Mouse (Mus musculus): ENCODE data around the gene Inava. TPM values are rescaled to one million over a fixed set of nuclear protein-coding genes. Genes with fewer than 3 reads are reported as not detected.

The Inava gene
- polyA plus RNA-seq (2014; fragmentation: Nextera tagmentation; extraction: Ambion mirVana) = 15.7 and 20.4 TPM in 2 replicates

GRCm38 (mm10) chr1:136233892-136234594 lies at the start of gene Inava:
TSS of gene Inava (minus strand) at chr1:136234264.
- Histone ChIP-seq H3K9ac (replicated peaks; ENCODE audit: low read length) (peak within 1 kb of the TSS; percentile 70), H3K27me3 (ENCODE audit: control insufficient read depth, insufficient read depth, low read length) (no peaks in the 10 kb centered on the region), H3K4me1 (ENCODE audit: control insufficient read depth, insufficient read depth, low read length) (peaks cover 9% of the 10 kb centered on the region), H3K27ac (replicated peaks; ENCODE audit: low read depth, low read length) (peak within 1 kb of the TSS; percentile 69; the same call in 1 of the 2 replicates), H3K4me2 (ENCODE audit: low read depth, low read length) (peak within 1 kb of the TSS; percentile 64), H3K4me3 (ENCODE audit: low read depth, low read length) (peak within 1 kb of the TSS; percentile 49), H3K9me3 (replicated peaks; ENCODE audit: control insufficient read depth, low read length) (no peaks in the 10 kb centered on the region), H3K36me3 (replicated peaks; ENCODE audit: control insufficient read depth, insufficient read depth, low read depth, low read length) (no peaks in the 10 kb centered on the region)
- DNase-seq (ENCODE audit: low spot score) = peak; percentile 91
- peak; percentile 88 for ATAC-seq (replicated peaks; ENCODE audit: insufficient number of reproducible peaks, low FRiP score, low TSS enrichment, low read depth)
- WGBS = under 1% methylated on average over 49 of the region's 51 CpGs

GRCm38 (mm10) chr1:136277366-136277765 lies 43.3 kb upstream of the Inava start:
- H3K9me3 ChIP-seq (replicated peaks; ENCODE audit: control insufficient read depth, low read length) = no peaks in the 10 kb centered on the region
- H3K36me3 ChIP-seq (replicated peaks; ENCODE audit: control insufficient read depth, insufficient read depth, low read depth, low read length) = peaks cover 4% of the 10 kb centered on the region
- ATAC-seq (replicated peaks; ENCODE audit: insufficient number of reproducible peaks, low FRiP score, low TSS enrichment, low read depth) = no peak
- H3K27ac ChIP-seq (replicated peaks; ENCODE audit: low read depth, low read length) = no peak overlapping the region
- no peaks in the 10 kb centered on the region for H3K4me1 ChIP-seq (ENCODE audit: control insufficient read depth, insufficient read depth, low read length)
- 91% methylated on average over 8 of the region's 8 CpGs for WGBS
- H3K4me2 ChIP-seq (ENCODE audit: low read depth, low read length) = no peak overlapping the region
- no peaks in the 10 kb centered on the region for H3K27me3 ChIP-seq (ENCODE audit: control insufficient read depth, insufficient read depth, low read length)
- DNase-seq (ENCODE audit: low spot score) = no peak
- no peak overlapping the region for H3K4me3 ChIP-seq (ENCODE audit: low read depth, low read length)
- H3K9ac ChIP-seq (replicated peaks; ENCODE audit: low read length) = no peak overlapping the region

GRCm38 (mm10) chr1:136268224-136268623 lies 34.2 kb upstream of the Inava start:
- no peaks in the 10 kb centered on the region for H3K27me3 ChIP-seq (ENCODE audit: control insufficient read depth, insufficient read depth, low read length)
- ATAC-seq (replicated peaks; ENCODE audit: insufficient number of reproducible peaks, low FRiP score, low TSS enrichment, low read depth) (no peak), DNase-seq (ENCODE audit: low spot score) (no peak)
- H3K9me3 ChIP-seq (replicated peaks; ENCODE audit: control insufficient read depth, low read length) = no peaks in the 10 kb centered on the region
- 83% methylated on average over 7 of the region's 7 CpGs for WGBS
- H3K27ac ChIP-seq (replicated peaks; ENCODE audit: low read depth, low read length) = no peak overlapping the region
- H3K36me3 ChIP-seq (replicated peaks; ENCODE audit: control insufficient read depth, insufficient read depth, low read depth, low read length) = no peaks in the 10 kb centered on the region; the same call in 1 of the 2 replicates
- H3K4me1 ChIP-seq (ENCODE audit: control insufficient read depth, insufficient read depth, low read length) = no peaks in the 10 kb centered on the region
- H3K9ac ChIP-seq (replicated peaks; ENCODE audit: low read length) = no peak overlapping the region
- no peak overlapping the region for H3K4me3 ChIP-seq (ENCODE audit: low read depth, low read length)
- H3K4me2 ChIP-seq (ENCODE audit: low read depth, low read length) = no peak overlapping the region

DNA sequence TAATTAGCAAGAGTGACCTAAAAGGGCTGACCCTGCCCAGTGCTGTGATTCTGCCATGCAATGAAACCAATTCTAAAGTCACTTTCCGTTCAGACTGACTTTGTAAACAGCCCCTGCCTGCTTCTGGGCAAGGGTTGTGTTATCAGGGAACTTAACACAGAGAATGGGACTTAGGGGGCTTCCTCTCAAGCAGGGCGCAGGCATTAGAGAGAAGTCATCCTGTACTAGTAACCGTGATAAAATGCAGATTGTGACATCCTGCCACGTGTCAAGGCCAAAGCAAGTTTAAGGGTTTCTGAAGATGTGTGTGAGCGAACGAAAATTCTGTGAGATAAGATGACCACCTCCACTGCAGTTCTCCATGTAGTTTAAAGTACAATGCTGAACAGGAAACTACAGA lies 32.1 kb upstream of the Inava start:
- ATAC-seq (replicated peaks; ENCODE audit: insufficient number of reproducible peaks, low FRiP score, low TSS enrichment, low read depth) (no peak), DNase-seq (ENCODE audit: low spot score) (no peak)
- no peak overlapping the region for H3K4me3 ChIP-seq (ENCODE audit: low read depth, low read length)
- H3K36me3 ChIP-seq (replicated peaks; ENCODE audit: control insufficient read depth, insufficient read depth, low read depth, low read length) = no peaks in the 10 kb centered on the region; the same call in 1 of the 2 replicates
- H3K4me2 ChIP-seq (ENCODE audit: low read depth, low read length) = no peak overlapping the region
- WGBS = 74% methylated on average over 6 of the region's 6 CpGs
- no peaks in the 10 kb centered on the region for H3K9me3 ChIP-seq (replicated peaks; ENCODE audit: control insufficient read depth, low read length)
- no peaks in the 10 kb centered on the region for H3K4me1 ChIP-seq (ENCODE audit: control insufficient read depth, insufficient read depth, low read length)
- H3K27me3 ChIP-seq (ENCODE audit: control insufficient read depth, insufficient read depth, low read length) = peaks cover 5% of the 10 kb centered on the region
- H3K9ac ChIP-seq (replicated peaks; ENCODE audit: low read length) = no peak overlapping the region
- no peak overlapping the region for H3K27ac ChIP-seq (replicated peaks; ENCODE audit: low read depth, low read length)

DNA sequence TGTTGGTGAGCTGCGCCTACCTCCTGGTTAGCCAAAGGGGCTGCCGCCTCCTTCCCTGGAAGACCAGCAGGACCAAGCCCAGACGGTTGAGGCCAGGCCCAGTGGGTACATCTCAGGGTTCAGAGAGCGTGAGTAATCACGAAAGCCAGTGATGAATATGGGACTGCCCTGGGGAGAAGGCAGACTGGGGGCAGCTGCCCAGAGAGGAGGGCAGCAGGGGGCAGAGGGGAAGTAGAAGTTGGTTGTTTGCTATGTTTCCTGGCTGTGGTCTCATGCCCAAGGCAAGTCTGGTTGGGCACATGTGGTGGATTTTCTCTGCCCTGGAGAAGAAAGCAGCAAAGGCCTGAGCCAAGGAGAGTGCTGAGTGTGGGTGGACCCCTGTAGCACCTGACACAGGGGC lies 29.3 kb upstream of the Inava start:
- ATAC-seq (replicated peaks; ENCODE audit: insufficient number of reproducible peaks, low FRiP score, low TSS enrichment, low read depth) (no peak), DNase-seq (ENCODE audit: low spot score) (no peak)
- H3K9ac ChIP-seq (replicated peaks; ENCODE audit: low read length) = no peak overlapping the region
- H3K27ac ChIP-seq (replicated peaks; ENCODE audit: low read depth, low read length) = no peak overlapping the region
- no peak overlapping the region for H3K4me3 ChIP-seq (ENCODE audit: low read depth, low read length)
- H3K36me3 ChIP-seq (replicated peaks; ENCODE audit: control insufficient read depth, insufficient read depth, low read depth, low read length) = no peaks in the 10 kb centered on the region; the same call in 1 of the 2 replicates
- H3K27me3 ChIP-seq (ENCODE audit: control insufficient read depth, insufficient read depth, low read length) = peaks cover 26% of the 10 kb centered on the region
- H3K9me3 ChIP-seq (replicated peaks; ENCODE audit: control insufficient read depth, low read length) = no peaks in the 10 kb centered on the region
- no peaks in the 10 kb centered on the region for H3K4me1 ChIP-seq (ENCODE audit: control insufficient read depth, insufficient read depth, low read length)
- H3K4me2 ChIP-seq (ENCODE audit: low read depth, low read length) = no peak overlapping the region
- 71% methylated on average over 5 of the region's 5 CpGs for WGBS

DNA sequence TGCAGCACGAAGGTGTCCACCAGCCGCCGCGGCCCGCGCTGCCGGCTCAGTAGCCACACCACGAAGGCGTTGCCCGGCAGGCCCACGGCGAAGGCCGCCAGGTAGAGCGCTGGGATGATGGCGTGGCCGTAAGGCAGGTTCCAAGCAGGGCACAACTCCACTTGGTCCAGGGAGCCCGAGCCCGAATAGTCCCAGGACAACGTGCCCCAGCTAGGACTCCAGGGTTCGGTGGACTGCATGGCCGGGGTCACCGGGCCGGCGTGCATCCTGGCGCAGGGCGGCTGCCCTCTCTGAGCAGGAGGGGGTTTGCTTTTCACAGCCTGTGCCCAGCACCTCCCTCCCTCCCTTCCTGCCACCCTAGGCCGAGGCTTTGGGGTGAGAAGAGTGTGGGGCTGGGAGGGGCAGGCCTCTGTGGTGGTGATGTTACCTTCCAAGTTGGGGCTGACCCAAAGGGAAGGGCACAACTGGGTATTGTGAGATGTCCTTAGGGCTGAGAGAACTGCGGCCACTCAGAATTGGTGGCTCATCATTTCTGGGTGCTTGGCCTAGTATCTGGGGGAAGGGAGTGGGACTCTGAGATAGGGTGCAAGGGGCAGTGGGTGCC lies 26.7 kb upstream of the Inava start, which contains the start of gene Gpr25:
TSS of gene Gpr25 (minus strand) at position 239 of the 604 bp plus-strand sequence.
- Histone ChIP-seq H3K4me1 (ENCODE audit: control insufficient read depth, insufficient read depth, low read length) (no peaks in the 10 kb centered on the region), H3K36me3 (replicated peaks; ENCODE audit: control insufficient read depth, insufficient read depth, low read depth, low read length) (no peaks in the 10 kb centered on the region), H3K9ac (replicated peaks; ENCODE audit: low read length) (peak within 1 kb of the TSS; percentile 49), H3K9me3 (replicated peaks; ENCODE audit: control insufficient read depth, low read length) (no peaks in the 10 kb centered on the region), H3K27ac (replicated peaks; ENCODE audit: low read depth, low read length) (no peak within 1 kb of the TSS), H3K27me3 (ENCODE audit: control insufficient read depth, insufficient read depth, low read length) (peaks cover 29% of the 10 kb centered on the region), H3K4me2 (ENCODE audit: low read depth, low read length) (peak within 1 kb of the TSS; percentile 93), H3K4me3 (ENCODE audit: low read depth, low read length) (peak within 1 kb of the TSS; percentile 47)
- DNase-seq (ENCODE audit: low spot score) = no peak
- WGBS = 8% methylated on average over 28 of the region's 28 CpGs
- ATAC-seq (replicated peaks; ENCODE audit: insufficient number of reproducible peaks, low FRiP score, low TSS enrichment, low read depth) = peak; percentile 24

DNA sequence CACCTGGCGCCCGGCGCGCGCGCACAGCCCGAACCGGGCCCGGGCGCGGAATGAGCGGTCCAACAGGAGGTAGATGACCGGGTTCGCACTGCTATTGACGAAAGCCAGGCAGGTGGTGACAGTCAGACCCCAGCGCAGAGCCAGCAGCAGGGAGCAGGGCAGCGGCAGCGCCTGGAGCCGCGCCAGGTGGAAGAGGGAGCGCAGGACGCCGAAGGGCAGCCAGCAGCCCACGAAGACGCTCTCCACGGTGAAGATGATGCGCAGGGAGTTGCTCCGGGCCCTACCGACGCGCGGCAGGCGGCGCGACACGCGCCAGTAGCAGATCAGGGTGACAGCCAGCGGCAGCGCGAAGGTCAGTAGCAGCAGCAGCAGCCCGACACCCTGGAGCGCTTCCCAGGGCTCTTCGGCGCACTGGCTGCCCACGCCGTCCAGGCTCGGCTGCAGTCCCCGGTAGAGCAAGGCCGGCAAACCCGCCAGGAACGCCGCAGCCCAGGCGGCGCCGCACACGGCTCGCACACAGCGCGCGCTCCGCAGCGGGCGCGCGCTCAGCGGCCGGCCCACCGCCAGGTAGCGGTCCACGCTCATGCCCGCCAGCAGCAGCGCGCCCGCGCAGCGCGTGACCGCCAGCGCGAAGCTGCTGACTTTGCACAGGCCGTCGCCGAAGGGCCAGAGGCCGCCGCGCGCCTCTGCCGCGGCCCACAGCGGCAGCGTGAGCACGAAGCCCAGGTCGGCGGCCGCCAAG lies 26.0 kb upstream of the Inava start:
- no peaks in the 10 kb centered on the region for H3K36me3 ChIP-seq (replicated peaks; ENCODE audit: control insufficient read depth, insufficient read depth, low read depth, low read length)
- peak; percentile 73 for DNase-seq (ENCODE audit: low spot score)
- H3K27ac ChIP-seq (replicated peaks; ENCODE audit: low read depth, low read length) = no peak overlapping the region
- no peaks in the 10 kb centered on the region for H3K9me3 ChIP-seq (replicated peaks; ENCODE audit: control insufficient read depth, low read length)
- H3K4me3 ChIP-seq (ENCODE audit: low read depth, low read length) = peak overlapping the region; percentile 47
- peak; percentile 67 for ATAC-seq (replicated peaks; ENCODE audit: insufficient number of reproducible peaks, low FRiP score, low TSS enrichment, low read depth)
- WGBS = under 1% methylated on average over 75 of the region's 95 CpGs
- H3K27me3 ChIP-seq (ENCODE audit: control insufficient read depth, insufficient read depth, low read length) = peaks cover 29% of the 10 kb centered on the region
- H3K9ac ChIP-seq (replicated peaks; ENCODE audit: low read length) = peak overlapping the region; percentile 49
- H3K4me2 ChIP-seq (ENCODE audit: low read depth, low read length) = peak overlapping the region; percentile 93
- no peaks in the 10 kb centered on the region for H3K4me1 ChIP-seq (ENCODE audit: control insufficient read depth, insufficient read depth, low read length)
